Mouse (Mus musculus): ENCODE data around the gene Mmp15. TPM values are rescaled to one million over a fixed set of nuclear protein-coding genes. Genes with fewer than 3 reads are reported as not detected.
"Not testable (repeated sequence)": the region's sequence is repeated elsewhere in the genome, so short reads cannot be mapped to it uniquely, and the experiment has no call there.

Gene Mmp15
- total RNA-seq, 2 experiments from 2014 or later: 13.4 to 13.6 TPM

DNA sequence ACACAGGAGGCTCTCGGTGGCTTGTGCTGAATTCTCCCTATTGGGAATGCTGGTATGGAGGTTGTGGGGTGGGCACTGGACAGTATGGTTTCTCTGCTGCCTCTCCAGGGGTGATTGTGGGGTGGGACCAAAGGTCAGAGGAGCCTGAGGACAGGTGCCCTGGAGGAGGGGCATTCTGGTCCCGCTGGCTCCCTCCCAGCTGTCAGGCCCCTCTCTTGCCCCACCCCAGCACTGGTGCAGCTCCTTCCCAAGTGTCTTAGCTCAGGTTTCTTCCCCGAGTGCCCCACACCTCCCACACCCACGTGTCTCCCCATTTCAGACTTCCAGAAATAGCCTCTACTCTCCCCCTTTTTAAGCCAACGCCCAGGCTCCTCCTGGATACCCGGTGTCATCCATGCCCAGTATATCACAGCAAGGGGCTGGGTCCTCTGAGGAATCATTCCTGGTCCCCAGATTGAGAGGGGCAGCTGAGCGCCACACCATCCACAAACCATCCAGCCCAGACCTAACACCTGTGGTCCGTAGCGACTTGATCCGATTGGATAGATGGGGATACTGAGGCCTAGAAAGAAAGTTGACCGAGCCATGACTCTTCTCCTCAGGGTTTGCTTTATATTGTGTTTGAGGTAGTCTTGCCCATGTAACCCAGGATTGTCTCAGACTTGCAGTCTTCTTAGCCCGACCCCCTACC, 24.4 kb downstream of the Mmp15 start:
- no peak for DNase-seq (ENCODE audit: low spot score in 2 of 2)

DNA sequence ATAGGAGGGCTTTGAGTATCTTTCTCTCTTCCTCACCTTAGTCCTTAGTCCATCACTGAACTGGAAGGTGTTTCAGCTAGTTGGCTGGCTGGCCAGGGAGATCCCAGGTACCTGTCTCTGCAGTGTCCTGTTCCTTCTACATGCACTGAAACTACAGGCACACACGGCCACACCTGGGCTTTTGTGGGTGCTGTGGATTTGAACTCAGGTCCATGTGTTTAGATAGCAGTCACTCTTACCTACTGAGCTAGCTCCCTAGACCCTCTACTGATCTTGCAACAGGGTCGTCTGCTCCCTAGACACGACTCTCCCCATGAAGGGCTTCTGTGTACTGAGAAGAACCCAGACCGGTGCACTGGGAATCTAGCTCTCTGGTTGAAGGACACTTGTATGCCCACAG, 25.0 kb downstream of the Mmp15 start:
- no peak for DNase-seq (ENCODE audit: low spot score in 2 of 2)

DNA sequence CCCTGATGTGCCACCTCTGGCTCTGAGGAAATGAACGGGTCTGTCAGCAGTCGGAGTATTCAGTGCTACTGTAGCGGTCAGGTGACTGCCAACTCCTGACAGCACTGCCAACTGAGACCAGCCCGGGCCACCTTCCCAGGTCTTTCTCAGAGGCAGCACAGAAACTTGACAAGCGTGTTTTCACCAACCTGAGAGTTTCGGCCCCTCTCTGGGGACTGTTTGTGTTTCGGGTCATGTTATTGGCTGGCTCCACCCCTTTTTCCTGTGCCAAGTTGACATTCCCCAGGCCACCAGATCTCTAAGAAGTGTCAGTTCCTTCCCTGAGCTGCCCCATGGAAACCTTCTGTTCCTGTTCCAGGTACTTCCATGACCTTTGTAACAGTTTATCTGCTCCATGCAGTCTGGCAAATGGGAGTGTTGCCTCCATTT, 25.8 kb downstream of the Mmp15 start:
- no peak for DNase-seq (ENCODE audit: low spot score in 2 of 2)

DNA sequence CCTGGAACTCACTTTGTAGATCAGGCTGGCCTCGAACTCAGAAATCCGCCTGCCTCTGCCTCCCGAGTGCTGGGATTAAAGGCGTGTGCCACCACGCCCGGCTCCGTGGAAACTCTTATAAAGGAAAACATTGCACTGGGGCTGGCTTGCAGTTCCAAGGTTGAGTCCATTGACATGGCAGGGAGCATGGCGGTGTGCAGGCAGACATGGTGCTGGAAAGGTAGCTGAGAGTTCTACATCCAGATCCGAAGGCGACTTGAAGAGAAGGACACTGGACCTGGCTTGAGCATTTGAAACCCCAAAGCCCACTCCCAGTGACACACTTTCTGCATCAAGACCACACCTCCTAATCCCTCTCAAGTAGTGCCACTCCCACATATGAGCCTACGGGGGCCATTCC, 26.9 kb downstream of the Mmp15 start:
- not testable (repeated sequence) for DNase-seq (ENCODE audit: low spot score in 2 of 2)

DNA sequence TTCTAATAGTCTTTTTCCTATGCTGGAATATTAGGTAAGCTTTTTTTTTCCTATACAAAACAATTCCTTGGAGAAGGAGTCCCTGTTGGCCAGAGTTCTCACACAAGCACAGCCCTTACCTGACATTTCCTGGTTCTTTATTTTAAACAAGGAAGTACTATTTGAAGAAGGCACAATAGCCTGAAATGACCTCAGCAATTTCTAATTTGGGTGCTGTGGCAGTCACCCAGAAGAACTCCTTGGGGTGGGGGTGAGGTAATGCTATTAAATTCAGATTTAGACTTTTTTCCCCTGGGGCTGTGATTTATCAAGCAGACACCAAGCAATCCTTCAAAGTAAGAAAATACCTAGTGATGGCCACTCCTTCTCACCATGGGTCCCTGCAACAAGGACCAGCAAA, 28.9 kb downstream of the Mmp15 start:
- no peak for DNase-seq (ENCODE audit: low spot score in 2 of 2)

DNA sequence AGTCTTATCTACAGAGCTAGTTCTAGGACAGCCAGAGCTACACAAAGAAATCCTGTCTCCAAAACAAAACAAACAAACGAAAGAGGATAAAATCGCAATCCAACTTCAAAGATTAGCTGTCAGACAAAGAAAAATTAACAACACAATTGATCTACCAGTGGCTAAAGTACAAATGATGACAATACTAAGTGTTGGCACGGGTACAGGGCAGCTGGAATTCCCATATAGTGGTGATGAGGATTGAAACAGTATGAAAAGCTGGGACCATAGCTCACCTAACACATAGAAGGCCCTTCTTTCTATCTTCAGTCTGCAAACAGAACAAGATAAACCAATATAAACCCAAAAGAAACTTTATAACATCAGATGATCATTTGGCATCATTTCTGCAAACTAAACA, 29.5 kb downstream of the Mmp15 start:
- no peak for DNase-seq (ENCODE audit: low spot score in 2 of 2)

DNA sequence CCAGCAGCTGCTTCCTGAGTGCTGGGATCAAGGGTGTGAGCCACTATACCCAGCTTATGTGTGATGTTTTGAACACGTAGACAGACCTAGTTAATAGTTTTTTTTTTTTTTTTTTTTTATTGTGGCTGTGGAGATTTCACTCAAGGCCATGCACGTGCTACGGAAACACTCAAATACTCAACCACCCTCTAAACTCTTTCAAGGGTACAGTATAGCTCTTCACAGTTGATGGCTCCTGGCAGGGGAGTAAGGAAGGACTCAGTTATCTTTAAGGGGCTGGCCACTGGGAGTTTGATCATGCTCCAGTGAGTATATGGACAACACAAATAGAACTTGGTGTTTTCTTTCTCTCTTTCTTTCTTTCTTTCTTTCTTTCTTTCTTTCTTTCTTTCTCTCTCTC, 32.4 kb downstream of the Mmp15 start:
- no peak for DNase-seq (ENCODE audit: low spot score in 2 of 2)

DNA sequence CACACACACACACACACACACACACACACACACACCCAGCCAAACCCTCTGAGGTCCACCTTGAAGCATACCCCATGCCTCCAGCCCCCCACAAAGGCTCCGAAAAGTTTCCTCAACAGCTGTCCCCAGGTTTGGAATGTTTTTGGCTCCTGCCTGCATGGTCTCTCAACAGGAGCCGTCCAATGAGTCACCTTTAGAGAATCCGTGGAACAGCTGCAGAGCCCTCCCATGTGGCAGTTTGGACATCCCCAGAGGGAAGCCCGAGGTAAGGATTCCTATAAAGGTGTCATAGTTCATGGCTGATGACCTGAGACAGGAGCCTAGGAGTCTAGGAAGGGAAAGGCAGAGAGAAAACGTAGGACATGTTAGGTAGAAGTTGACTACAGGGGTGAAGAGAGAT, 34.0 kb downstream of the Mmp15 start:
- no peak for DNase-seq (ENCODE audit: low spot score in 2 of 2)

DNA sequence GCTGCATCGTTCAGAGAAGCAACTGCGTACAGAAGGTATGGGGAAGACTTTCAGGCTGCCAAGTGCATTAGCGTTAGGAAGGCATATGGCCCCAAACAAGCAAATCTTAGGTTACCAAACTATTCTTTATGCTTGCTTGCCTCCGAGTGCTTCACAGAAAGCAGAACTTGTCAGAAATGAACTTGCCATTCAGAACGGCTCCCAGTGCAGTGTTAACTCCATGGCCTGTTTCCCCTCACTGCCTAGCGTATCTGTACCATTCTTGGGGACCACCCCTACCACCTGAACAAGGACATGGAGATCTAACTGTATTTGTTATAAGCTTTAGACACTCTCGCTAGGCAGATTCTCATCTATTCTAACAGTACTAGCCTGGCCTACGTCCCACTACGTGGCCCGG, 35.2 kb downstream of the Mmp15 start:
- no peak for DNase-seq (ENCODE audit: low spot score in 2 of 2)

DNA sequence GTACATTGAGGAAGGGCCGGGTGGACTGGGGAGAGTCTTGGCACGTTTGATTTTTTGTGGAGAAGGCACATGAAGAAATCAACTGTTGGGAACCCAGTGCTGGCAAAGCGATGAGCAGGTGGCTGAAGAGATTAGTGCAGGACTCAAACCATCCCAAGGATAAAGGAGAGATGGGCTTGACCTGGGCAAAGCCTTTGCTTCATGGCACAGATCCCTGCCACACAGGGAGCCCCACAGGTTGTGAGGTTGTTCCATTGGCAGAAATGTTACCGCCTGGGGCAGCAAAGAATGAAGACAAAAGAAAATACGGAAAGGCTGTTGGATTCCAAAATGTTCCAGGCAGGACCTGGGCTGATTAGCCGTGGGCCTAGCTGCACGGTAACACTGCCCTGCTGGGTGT, 35.9 kb downstream of the Mmp15 start:
- DNase-seq (ENCODE audit: low spot score in 2 of 2): no peak

DNA sequence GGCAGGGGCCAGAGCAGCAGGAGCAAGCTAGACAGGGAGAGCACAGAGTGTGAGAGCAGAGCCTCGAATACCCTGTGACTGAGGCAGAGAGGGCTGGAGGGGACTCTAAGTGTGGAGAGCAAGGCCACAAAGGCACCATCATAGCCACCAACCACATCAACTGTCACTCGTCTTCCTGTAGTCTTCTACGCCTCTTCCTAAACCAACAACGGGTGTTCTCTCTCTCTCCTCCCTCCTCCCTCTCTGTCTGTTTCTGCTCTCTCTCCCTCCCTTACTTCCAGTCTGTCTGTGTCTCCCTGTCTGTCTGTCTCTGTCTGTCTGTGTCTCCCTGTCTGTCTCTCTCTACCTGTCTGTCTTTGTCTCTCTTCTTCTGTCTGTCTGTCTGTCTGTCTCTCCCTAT, 38.2 kb downstream of the Mmp15 start:
- no peak for DNase-seq (ENCODE audit: low spot score in 2 of 2)

DNA sequence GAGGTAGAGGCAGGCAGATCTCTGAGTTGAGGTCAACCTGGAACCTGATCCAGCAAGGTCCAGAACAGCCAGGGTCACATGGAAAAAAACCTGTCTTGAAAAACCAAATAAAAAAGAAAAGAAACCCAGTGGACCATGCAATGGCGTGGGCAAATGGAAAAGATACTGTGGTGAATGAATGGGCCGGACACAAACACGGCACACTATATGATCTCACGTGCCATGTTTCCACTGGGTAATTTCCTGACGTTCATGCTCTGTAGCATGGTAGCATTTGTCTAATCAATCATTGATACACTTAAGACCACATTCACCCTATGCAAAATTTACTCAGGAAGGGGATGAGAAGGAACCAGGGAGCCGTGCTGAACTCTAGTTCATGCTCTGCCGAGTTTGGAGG, 39.0 kb downstream of the Mmp15 start:
- no peak for DNase-seq (ENCODE audit: low spot score in 2 of 2)

DNA sequence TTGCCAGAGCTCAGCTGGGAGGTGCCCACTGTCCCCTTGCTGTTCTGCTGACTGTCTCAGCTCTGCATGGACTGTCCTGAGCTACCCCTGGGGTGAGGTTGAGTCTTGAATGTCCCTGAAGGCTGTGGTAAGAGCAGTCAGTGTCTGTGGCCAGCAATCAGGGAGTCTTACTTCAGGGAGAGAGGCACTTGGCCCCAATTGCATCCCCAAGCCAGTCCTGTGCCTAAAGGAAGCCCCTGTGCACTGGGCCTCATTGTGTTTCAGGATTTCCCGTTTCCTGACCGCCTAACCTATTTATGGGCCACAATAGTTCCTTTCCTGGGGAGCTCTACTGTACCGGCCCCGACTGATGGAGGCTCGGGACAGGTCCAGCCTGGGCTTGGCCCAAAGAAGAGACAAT, 40.5 kb downstream of the Mmp15 start:
- no peak for DNase-seq (ENCODE audit: low spot score in 2 of 2)

DNA sequence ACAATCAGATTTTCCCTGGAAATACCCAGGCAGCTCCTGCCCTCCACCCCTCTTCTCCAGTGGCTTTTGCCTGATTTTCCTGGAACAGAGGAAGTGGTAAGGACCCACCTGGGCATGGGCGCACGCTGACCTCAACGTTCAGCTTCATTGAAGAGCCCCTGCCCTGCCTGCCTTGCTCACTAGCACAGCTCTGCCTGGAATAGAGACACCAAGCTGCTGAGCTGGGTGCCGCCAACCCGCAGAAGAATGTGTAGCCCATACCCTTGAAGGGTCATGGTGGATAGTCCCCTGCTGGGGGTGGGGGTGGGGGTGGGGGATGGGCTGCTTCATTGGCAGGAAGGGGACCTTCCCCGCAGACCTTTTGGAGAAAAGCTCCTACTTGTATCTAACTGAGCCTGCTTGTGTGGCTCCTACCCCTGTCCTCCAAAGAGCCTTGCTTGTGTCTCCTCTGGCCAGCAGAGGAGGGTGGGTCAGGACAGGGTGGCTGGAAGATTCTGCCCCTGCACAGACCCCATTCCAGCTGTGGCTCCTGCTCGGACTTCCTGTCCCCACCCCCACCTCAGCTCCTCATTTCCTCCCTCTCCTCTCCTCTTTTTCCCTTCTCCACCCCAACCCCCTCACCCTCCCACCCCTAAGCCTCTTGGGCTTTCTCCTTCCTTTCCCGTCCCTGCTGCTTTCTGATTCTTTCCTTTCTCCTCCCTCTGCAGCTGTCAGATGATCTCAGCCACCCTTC, 43.3 kb downstream of the Mmp15 start:
- no peak for DNase-seq (ENCODE audit: low spot score in 2 of 2)

DNA sequence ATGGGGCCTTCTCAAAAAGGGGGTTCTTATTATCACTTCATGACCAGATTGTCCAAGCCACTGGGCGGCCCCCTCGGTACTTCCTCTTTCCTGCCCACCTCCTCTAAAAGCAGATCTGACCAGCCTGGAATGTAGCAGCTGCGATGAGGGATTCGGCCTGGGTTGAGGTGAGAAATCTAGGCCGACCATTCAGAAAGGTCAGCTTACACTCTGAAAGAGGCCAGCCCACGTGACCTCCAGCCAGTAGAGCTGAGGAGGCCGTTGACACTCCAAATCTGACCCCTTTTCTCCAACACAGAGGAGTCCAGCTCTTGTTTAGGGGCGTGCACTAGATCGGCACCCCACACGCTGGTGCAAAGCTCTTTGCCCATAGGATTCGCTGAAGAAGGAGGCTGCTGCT, 44.7 kb downstream of the Mmp15 start:
- DNase-seq (ENCODE audit: low spot score in 2 of 2): no peak

DNA sequence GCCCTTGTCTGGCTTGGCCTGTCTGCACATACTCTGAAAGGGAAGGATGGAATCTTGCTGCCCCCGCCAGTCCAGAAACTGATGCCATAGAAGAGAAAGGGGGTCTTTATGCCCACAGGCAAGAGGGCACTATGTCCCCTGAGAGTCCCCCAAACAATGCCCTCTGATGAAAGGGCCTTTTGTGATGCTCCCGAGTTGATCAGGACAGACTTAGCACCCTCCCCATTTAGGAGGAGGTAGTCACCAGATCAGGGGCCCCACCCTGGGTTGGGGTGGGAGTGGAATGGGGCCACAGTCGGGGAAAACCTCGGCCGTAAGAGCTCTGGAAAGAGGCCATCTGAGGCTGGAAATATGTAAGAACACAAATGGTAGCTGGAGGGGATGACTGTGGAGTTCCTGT, 45.1 kb downstream of the Mmp15 start:
- DNase-seq (ENCODE audit: low spot score in 2 of 2): no peak

DNA sequence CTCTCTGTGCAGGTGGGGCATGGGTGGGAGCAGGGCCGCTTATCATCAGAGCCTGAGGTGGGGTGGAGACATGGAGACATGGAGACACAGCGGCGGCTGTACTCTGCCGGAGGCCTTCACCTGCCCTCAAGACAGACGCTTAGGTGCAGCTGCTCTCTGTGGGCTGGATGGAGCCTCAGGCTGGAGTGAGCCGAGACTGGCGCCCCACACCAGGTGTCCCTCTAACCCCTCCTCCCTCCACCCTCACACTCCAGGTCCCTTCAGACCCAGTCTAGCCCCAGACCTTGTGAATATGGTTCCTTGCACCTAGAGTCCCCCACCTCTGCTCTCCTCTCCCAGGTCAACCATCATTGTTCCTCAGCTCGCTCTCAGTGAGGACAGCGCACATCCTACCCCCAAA, 47.1 kb downstream of the Mmp15 start:
- no peak for DNase-seq (ENCODE audit: low spot score in 2 of 2)

DNA sequence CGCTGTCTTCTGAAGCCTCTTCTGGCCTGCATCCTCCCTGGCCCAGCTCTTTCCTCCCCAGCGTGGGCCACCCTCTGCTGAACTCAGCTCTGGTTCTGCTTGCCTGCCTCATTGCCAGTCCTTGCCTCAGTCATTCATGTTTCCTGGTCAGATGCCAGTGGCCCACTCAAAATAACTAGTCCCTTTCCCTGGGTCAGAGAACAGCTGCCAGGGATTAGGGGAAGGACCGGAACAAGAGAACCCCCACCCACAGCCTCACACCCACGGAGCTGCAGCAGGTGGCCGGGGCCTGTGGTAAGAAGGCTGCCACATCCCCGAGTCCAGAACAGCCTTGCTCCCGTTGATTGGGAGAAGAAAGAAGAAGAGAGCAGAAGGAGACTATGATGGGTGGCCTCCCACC, 49.0 kb downstream of the Mmp15 start:
- DNase-seq (ENCODE audit: low spot score in 2 of 2): no peak

DNA sequence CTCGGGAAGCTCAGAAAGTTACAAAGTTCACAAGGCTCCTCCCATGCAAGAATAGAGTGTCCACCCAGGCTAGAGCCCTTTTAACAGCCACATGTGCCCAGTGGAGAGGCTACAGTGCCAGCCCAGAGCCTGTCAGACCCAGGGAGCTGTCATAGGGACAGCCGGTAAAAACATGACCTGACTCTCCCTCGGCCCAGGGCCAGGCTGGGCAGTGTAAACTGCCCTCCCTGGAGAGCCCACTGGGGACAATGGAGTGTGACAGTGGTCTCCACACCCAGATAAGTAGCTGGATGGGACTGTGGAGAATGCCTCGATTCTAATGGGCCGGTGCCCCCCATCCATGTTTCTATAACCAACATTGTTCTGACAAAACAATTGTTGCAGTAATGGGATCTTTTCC, 57.5 kb downstream of the Mmp15 start:
- DNase-seq (ENCODE audit: low spot score in 2 of 2): no peak

DNA sequence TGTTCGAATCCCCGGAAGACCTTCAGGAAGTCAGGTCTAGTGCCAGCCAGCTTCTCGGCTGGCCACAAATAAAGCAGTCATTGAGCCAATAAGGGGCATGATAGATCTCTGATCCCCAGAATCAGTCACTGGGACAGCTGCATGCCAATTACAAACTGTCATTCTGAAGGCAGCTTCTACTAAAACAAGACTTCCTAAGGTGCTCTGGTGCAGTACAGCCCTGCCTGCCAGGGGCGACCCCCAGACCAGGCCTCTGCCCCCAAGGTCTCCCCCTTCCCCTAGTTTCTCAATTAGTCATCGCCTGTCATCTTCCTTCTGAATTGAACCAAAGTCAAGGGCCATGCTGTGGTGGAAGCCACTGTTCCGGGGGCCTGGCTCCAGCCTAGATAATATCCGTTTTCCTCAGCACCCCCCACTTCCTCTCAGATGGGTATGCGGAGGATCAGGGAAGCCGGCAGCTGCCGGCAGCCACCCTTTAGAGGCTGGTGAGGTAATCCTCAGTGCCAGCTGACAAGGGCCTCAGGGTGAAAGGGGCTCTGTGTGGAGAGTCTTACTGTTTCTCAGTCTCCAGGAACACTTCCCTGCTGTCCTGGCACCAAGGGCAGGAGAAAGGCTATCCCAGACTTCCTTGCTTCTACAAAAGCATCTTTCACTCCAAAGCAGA, 59.4 kb downstream of the Mmp15 start:
- DNase-seq (ENCODE audit: low spot score in 2 of 2): no peak

DNA sequence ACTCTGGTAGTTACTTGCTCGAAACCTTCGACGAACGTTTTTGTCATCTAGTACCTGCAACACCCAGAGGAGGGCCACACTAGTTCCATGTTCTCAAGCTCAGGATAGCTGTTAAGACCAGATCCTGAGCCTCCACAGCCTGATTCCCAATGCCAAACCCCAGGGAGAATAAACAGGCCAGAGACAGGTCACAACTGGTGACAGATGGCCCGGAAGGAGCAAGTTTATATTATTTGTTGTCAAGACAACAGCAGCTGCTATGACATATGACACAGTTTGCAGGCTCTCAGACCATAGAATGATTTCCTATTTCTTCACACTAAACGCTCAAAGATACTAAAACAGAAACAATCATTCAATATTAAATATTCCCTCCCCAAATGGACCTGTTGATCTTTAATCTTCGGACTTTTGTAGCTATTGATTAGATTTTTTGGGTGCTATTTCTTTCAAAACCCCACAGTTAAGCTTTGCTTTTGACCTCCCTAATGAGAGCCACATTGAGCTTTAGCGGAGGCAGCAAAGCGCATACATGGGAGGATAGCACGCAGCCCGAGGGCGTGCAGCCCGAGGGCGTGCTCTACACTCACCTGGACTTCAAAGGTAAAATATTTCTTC, 70.2 kb downstream of the Mmp15 start:
- no peak for DNase-seq (ENCODE audit: low spot score in 2 of 2)
